Mouse (Mus musculus) ES-CJ7 (cell line): Measurements from ENCODE around the gene Nlrp6.
"Not testable (repeated sequence)": the region's sequence is repeated elsewhere in the genome, so short reads cannot be mapped to it uniquely, and the experiment has no call there.

ENCODE experiments used
- DNase-seq: peaks from one replicate; pipeline ENCODE4 v3.0.0; 2011; ENCODE audit warnings: low read depth, low spot score

The Nlrp6 gene

GRCm38 (mm10) chr7:140920418-140921029 lies at the start of gene Nlrp6:
Gene Nlrp6, plus strand, starts transcription at chr7:140920902.
- DNase-seq: no peak

- DNase-seq: no peak
Observed at GRCm38 (mm10) chr7:140874224-140874623, 46.5 kb upstream of the Nlrp6 start.

DNA sequence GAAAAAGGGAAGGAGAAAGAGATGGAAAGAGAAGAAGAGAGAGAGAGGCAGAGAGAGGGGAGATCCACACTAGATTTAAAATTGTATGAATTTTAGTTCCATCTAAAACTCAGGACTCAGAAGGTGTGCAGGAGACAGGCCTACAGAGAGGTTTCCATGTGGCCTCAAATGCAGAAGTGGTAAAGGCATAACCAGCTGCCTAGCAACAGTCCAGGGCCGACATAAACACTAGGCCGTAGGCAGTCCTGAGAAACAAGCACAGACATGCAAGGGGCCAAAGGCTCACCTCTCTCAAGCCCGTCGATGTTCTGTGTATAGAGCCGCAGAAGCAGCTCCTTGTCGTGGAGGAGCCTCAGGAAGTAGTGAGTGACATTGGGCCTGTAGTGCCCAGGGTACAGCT lies 43.3 kb upstream of the Nlrp6 start:
- DNase-seq: no peak

GRCm38 (mm10) chr7:140879355-140879754 lies 41.3 kb upstream of the Nlrp6 start:
- no peak for DNase-seq

- no peak for DNase-seq
Observed at GRCm38 (mm10) chr7:140880419-140880818, 40.3 kb upstream of the Nlrp6 start.

DNA sequence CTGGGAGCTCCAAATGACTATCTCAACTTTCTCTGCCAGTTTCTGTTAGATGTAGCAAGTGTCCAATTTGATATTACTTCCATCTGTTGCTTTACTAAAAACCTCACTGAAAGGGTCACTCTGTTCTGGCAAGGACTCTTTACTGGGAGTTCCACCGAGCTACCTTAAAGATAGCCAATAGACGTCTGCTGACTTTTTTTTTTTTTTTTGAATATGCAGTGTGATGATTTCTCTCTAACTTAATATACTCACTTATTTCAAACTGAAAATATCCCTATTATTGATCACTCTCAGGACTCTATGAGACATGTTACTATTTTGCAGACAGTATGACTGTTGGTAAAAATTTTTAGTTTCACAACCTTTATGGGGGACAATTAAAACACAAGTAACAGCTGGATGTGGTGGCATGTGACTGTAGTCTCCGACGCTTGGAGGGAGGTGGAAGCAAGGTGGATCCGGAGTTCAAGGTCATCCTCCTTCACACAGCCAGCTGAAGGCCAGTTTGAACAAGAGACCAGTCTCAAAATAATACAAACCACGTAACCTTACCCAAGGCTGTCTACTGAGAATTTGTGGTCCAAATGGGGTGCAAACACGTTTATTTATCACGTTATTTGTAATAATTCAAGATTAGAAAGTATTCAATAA lies 39.7 kb upstream of the Nlrp6 start:
- peak; percentile 79 for DNase-seq

GRCm38 (mm10) chr7:140881696-140882468 lies 38.8 kb upstream of the Nlrp6 start, which contains the start of the genes Psmd13 and Sirt3:
Gene Psmd13, plus strand, starts transcription at chr7:140881968.
Gene Sirt3, minus strand, starts transcription at chr7:140882309.
- DNase-seq: peak; percentile 96

DNA sequence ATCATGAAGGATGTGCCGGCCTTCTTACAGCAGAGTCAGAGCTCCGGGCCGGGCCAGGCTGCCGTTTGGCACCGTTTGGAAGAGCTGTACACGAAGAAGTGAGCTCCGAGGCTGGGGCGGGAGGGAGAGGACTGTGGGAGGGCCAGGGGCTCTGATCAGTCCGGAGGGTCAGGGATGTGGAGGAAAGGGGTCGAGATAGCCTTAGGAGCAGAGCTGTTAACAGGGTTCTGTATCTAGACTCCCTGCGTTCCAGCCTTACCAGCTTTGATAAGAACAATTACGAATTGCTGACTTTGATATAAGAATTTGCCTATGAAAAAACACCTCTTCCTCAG lies 38.3 kb upstream of the Nlrp6 start:
- no peak for DNase-seq

GRCm38 (mm10) chr7:140890636-140891035 lies 30.1 kb upstream of the Nlrp6 start:
- not testable (repeated sequence) for DNase-seq

- no peak for DNase-seq
Observed at GRCm38 (mm10) chr7:140894031-140894430, 26.7 kb upstream of the Nlrp6 start.

- no peak for DNase-seq
Observed at GRCm38 (mm10) chr7:140894611-140895010, 26.1 kb upstream of the Nlrp6 start.

GRCm38 (mm10) chr7:140897863-140898262 lies 22.8 kb upstream of the Nlrp6 start:
- DNase-seq: no peak

- no peak for DNase-seq
Observed at GRCm38 (mm10) chr7:140899121-140899520, 21.6 kb upstream of the Nlrp6 start.

GRCm38 (mm10) chr7:140900220-140900619 lies 20.5 kb upstream of the Nlrp6 start, which contains the start of gene Cox8b:
Gene Cox8b, minus strand, starts transcription at chr7:140900446.
- no peak for DNase-seq

GRCm38 (mm10) chr7:140902036-140902875 lies 18.4 kb upstream of the Nlrp6 start:
- DNase-seq: no peak

DNA sequence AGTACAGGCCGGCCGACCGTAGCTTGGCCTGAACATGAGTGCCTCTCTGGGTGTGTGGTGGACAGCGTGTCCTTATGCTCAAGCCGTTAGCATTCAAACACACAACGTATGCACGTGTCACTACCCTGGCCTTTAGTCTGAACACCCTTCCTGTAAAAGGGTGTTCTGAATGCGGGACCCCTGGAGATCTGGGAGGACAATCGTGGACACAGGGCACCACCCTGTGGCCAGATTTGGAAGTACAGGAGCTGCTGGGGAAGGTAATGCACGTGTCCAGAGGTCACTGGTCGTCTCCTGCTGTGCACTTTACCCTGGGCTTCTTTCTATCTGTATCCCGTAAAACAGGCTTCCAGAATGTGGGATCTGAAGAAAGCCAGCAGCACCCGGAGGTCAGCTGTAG lies 17.5 kb upstream of the Nlrp6 start:
- DNase-seq: peak; percentile 84

- DNase-seq: no peak
Observed at GRCm38 (mm10) chr7:140905642-140906081, 15.0 kb upstream of the Nlrp6 start.

DNA sequence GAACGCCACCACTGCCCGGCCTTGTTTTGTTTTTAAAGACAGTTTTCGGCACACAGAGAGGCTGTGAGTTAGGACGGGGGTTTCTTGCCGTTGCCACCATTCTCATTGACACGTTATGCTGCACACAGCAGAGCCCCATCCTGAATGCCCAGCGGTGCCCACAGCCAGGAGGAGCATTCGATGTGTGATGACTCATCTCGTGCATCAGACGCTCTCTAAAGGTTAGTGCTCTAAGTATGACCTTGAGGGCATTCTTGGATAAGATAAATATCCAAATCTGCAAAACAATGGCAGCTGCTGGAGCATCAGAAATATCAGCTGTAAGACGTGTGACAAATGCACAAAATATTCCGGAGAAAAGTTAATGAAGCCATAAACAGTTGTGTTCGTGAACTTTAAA lies 13.6 kb upstream of the Nlrp6 start:
- DNase-seq: no peak

DNA sequence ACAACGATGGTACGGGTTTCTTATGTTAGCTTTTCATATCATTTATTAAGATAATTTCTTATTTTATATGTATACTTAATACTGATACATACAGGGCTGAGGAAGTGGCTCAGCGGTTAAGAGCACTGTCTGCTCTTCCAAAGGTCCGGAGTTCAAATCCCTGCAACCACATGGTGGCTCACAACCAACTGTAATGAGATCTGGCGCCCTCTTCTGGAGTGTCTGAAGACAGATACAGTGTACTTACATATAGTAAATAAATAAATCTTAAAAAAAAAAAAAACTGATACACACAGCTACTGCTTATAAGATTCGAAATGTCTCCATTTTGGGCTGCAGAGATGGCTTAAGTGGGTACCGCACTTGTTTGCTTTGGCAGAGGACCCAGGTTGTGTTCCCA lies 13.0 kb upstream of the Nlrp6 start:
- no peak for DNase-seq

DNA sequence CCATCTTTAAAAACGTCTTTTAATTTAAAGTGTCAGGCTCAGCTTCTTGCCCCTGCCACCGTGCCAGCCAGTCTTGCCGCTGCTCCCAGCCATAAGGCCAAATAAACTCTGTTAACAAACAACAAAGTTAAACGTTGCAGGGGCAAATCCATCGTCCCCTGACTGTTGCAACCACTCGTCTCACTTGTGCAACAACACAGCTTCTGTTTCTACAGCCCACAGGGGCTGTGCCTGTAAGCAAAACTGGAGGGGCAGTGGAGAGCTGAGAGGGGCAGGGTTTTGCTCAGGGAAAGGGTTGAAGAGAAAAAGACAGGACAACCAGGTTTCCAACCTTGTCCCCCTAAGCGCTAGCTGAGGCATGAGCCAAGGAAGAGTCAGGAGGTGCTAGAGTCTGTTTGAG lies 12.5 kb upstream of the Nlrp6 start:
- no peak for DNase-seq

DNA sequence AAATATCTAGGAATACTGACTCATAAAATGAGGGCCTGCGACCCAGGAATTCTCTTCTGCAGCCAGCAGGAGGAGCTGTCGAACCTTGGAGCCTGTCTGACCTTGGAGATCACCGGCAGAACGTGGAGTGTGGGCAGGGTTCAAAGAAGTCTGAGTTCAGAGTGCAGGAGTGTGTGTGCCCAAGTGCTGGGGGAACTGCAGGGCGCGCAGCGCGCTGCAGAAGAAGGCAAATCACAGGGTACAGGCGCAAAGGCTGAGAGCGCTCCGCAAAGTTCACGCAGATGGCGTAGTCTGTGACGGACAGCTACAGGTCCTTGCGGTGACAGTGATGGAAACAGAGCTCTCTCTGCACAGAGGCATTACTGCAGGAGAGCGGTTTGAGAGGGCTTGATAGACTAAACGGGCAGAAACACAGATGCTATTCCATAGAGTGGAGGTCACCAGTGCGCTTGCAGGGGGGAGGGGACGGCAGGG lies 12.0 kb upstream of the Nlrp6 start:
- DNase-seq: peak; percentile 97

DNA sequence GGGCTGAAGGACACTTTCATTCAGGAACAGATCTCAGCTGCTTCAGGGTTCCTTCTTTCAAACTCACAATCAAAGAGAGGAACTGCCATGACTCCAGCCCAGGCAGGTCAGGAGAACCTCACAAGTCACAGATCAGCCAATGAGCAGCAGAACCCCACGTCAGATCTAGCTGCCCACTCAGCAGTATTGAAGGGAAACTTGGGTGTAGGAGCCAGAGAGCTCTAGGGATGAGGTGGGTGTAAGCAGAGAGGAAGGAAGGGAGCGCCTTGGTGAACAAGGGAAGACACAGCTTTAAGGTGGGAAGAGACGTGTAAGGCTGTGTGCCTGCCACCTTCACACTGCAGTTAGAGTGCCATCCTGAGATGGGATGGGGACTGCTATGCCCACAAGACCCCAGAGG lies 8.4 kb upstream of the Nlrp6 start:
- no peak for DNase-seq
